Mouse (Mus musculus): ENCODE results near the gene Akt3.

GRCm38 (mm10) chr1:177258034-177258342 lies at the start of gene Akt3:
- TF ChIP-seq GATA1 (IDR thresholded peaks at IDR 0.05; ENCODE audit: borderline replicate concordance, low read length) = no peak
- no peak for TF ChIP-seq FLI1 (IDR thresholded peaks at IDR 0.05; ENCODE audit: low read length)
